Mouse (Mus musculus) heart, adult 9 months (tissue): ENCODE data around the gene Ak2.

Source experiments
- DNase-seq, 2 experiments: peaks; one replicate each; pipeline ENCODE4 v3.0.0; 2022; ENCODE audit warnings: low spot score in 2 of 2

The Ak2 gene

GRCm38 (mm10) chr4:129013151-129013864 is 21.6 kb downstream of the Ak2 start:
- DNase-seq: no peak

- no peak for DNase-seq
Observed at GRCm38 (mm10) chr4:129016329-129016728, 24.6 kb downstream of the Ak2 start.

GRCm38 (mm10) chr4:129017150-129017549 is 25.4 kb downstream of the Ak2 start:
- no peak for DNase-seq

GRCm38 (mm10) chr4:129018788-129019435 is 27.2 kb downstream of the Ak2 start:
- no peak for DNase-seq

- no peak for DNase-seq
Observed at GRCm38 (mm10) chr4:129019788-129020187, 28.0 kb downstream of the Ak2 start.

GRCm38 (mm10) chr4:129020454-129020853 is 28.7 kb downstream of the Ak2 start:
- DNase-seq: peak; percentile 93 to 94

GRCm38 (mm10) chr4:129021426-129021825 is 29.7 kb downstream of the Ak2 start:
- peak in 1 of 2 experiments; percentile 50 for DNase-seq

GRCm38 (mm10) chr4:129021886-129022285 is 30.1 kb downstream of the Ak2 start:
- peak in 1 of 2 experiments; percentile 39 for DNase-seq

GRCm38 (mm10) chr4:129023884-129024283 is 32.1 kb downstream of the Ak2 start:
- DNase-seq: no peak

GRCm38 (mm10) chr4:129024775-129025174 is 33.0 kb downstream of the Ak2 start:
- peak; percentile 83 to 87 for DNase-seq

GRCm38 (mm10) chr4:129025707-129026106 is 33.9 kb downstream of the Ak2 start:
- no peak for DNase-seq

- DNase-seq: no peak
Observed at GRCm38 (mm10) chr4:129030746-129031145, 39.0 kb downstream of the Ak2 start.

- no peak for DNase-seq
Observed at GRCm38 (mm10) chr4:129031408-129031965, 39.7 kb downstream of the Ak2 start.

GRCm38 (mm10) chr4:129032133-129032962 is 40.6 kb downstream of the Ak2 start:
- DNase-seq: no peak

- peak; percentile 56 to 65 for DNase-seq
Observed at GRCm38 (mm10) chr4:129032963-129033951, 41.5 kb downstream of the Ak2 start.

- DNase-seq: no peak
Observed at GRCm38 (mm10) chr4:129034224-129034623, 42.5 kb downstream of the Ak2 start.

GRCm38 (mm10) chr4:129034706-129035660 is 43.2 kb downstream of the Ak2 start:
- peak; percentile 79 to 86 for DNase-seq

GRCm38 (mm10) chr4:129035851-129036445 is 44.2 kb downstream of the Ak2 start:
- DNase-seq: no peak

GRCm38 (mm10) chr4:129047721-129048421 is 56.1 kb downstream of the Ak2 start:
- DNase-seq: no peak
